Comparison of ENCODE assay signal across 8 mouse cellular contexts in genomic region chr2:48947761-48948160, GRCm38 (mm10). TPM values are rescaled to one million over a fixed set of nuclear protein-coding genes. Genes with fewer than 3 reads are reported as not detected.
DNase-seq lines count a peak whose midpoint lies in the region; ATAC-seq and TF ChIP-seq lines count a peak whose summit lies in the region.

No protein-coding gene starts in this region.

- H3K4me3 ChIP-seq in lung, embryonic 14.5 days (ENCODE audit: low read depth, low read length), result peak overlapping the region; percentile 94
- peak overlapping the region; percentile 92 for H3K4me3 ChIP-seq in embryonic facial prominence, embryonic 14.5 days (ENCODE audit: low read depth, low read length)
- peak overlapping the region; percentile 81; the same call in 1 of the 2 replicates for H3K4me3 ChIP-seq in limb, embryonic 11.5 days (ENCODE audit: low read depth, low read length)

- no peak overlapping the region for H3K27ac ChIP-seq in lung, embryonic 14.5 days (ENCODE audit: low read depth)
- no peak overlapping the region for H3K27ac ChIP-seq in embryonic facial prominence, embryonic 14.5 days (replicated peaks; ENCODE audit: low read depth, low read length)
- no peak overlapping the region for H3K27ac ChIP-seq in limb, embryonic 11.5 days (replicated peaks; ENCODE audit: low read depth, low read length)

- no peak for TF ChIP-seq CTCF in lung, embryonic 14.5 days (IDR thresholded peaks at IDR 0.05; ENCODE audit: low read depth)

- no peak for ATAC-seq in lung, embryonic 14.5 days (ENCODE audit: insufficient read depth)
- ATAC-seq in embryonic facial prominence, embryonic 14.5 days (ENCODE audit: low read depth), result no peak
- no peak for ATAC-seq in limb, embryonic 11.5 days (ENCODE audit: insufficient number of reproducible peaks, low FRiP score, low TSS enrichment, low read depth)
- no peak for ATAC-seq in erythroid progenitor cell, adult 5-6 weeks (replicated peaks; ENCODE audit: low FRiP score, poor library complexity, severe bottlenecking)
- ATAC-seq in inflammation-experienced regulatory T-cells, adult 6 months, result no peak

- H3K27me3 ChIP-seq in lung, embryonic 14.5 days (ENCODE audit: insufficient read depth, low read length), result no peaks in the 10 kb centered on the region
- H3K27me3 ChIP-seq in embryonic facial prominence, embryonic 14.5 days (replicated peaks; ENCODE audit: control insufficient read depth, insufficient read depth, low read length), result no peaks in the 10 kb centered on the region
- H3K27me3 ChIP-seq in limb, embryonic 11.5 days (ENCODE audit: control insufficient read depth, insufficient read depth, low read length), result no peaks in the 10 kb centered on the region

- no peak for DNase-seq in lung, embryonic 14.5 days
- DNase-seq in lung, postnatal 4 days, result no peak
- DNase-seq in embryonic facial prominence, embryonic 14.5 days (ENCODE audit: low spot score), result no peak
- DNase-seq in limb, embryonic 11.5 days (ENCODE audit: low spot score), result no peak
- DNase-seq in retina, postnatal 1 day, result peak; percentile 1
- DNase-seq in right cerebral cortex, postnatal 10 days (ENCODE audit: low spot score in 2 of 2), result no peak

- no peaks in the 10 kb centered on the region for H3K36me3 ChIP-seq in lung, embryonic 14.5 days (ENCODE audit: insufficient read depth)
- H3K36me3 ChIP-seq in embryonic facial prominence, embryonic 14.5 days (ENCODE audit: control insufficient read depth, insufficient read depth, low read length), result no peaks in the 10 kb centered on the region
- no peaks in the 10 kb centered on the region for H3K36me3 ChIP-seq in limb, embryonic 11.5 days (ENCODE audit: control insufficient read depth, insufficient read depth, low read length)

- peaks cover 4% of the 10 kb centered on the region; the same call in 1 of the 2 replicates for H3K4me1 ChIP-seq in lung, embryonic 14.5 days (ENCODE audit: insufficient read depth)
- H3K4me1 ChIP-seq in embryonic facial prominence, embryonic 14.5 days (ENCODE audit: control insufficient read depth, insufficient read depth, low read length), result peaks cover 12% of the 10 kb centered on the region
- H3K4me1 ChIP-seq in limb, embryonic 11.5 days (ENCODE audit: control insufficient read depth, insufficient read depth, low read length), result no peaks in the 10 kb centered on the region

- H3K9me3 ChIP-seq in lung, embryonic 14.5 days (ENCODE audit: low read depth, low read length), result no peaks in the 10 kb centered on the region
- no peaks in the 10 kb centered on the region for H3K9me3 ChIP-seq in embryonic facial prominence, embryonic 14.5 days (ENCODE audit: control insufficient read depth, low read length)
- H3K9me3 ChIP-seq in limb, embryonic 11.5 days (ENCODE audit: control insufficient read depth, low read length), result no peaks in the 10 kb centered on the region

- H3K4me2 ChIP-seq in lung, embryonic 14.5 days, result peak overlapping the region; percentile 74
- peak overlapping the region; percentile 74 for H3K4me2 ChIP-seq in embryonic facial prominence, embryonic 14.5 days (ENCODE audit: low read depth, low read length)
- peak overlapping the region; percentile 54 for H3K4me2 ChIP-seq in limb, embryonic 11.5 days (ENCODE audit: low read depth, severe bottlenecking)

- H3K9ac ChIP-seq in lung, embryonic 14.5 days, result peak overlapping the region; percentile 93
- peak overlapping the region; percentile 92 for H3K9ac ChIP-seq in embryonic facial prominence, embryonic 14.5 days (ENCODE audit: low read depth, low read length)
- H3K9ac ChIP-seq in limb, embryonic 11.5 days (ENCODE audit: low read length), result no peak overlapping the region

- WGBS in lung, embryonic 14.5 days, result 65% methylated on average over 3 of the region's 3 CpGs
- WGBS in embryonic facial prominence, embryonic 14.5 days, result 57% methylated on average over 3 of the region's 3 CpGs
- WGBS in limb, embryonic 11.5 days, result 54% methylated on average over 3 of the region's 3 CpGs

RNA-seq across cellular contexts. Expression of gene Mbd5, which starts 1.5 kb away (rescaled TPM):
- polyA plus RNA-seq in lung, embryonic 14.5 days (2014; fragmentation: Nextera tagmentation; extraction: Ambion mirVana), result 29.0 and 29.8 TPM in 2 replicates
- 21.0 and 23.5 TPM in 2 replicates for polyA plus RNA-seq in embryonic facial prominence, embryonic 14.5 days (2014; fragmentation: Nextera tagmentation; extraction: Ambion mirVana)
- polyA plus RNA-seq in limb, embryonic 11.5 days (2014; fragmentation: Nextera tagmentation; extraction: Ambion mirVana), result 32.9 and 37.9 TPM in 2 replicates
- 39.6 and 46.9 TPM in 2 replicates for total RNA-seq in erythroid progenitor cell, adult 5-6 weeks (2015; ENCODE audit: low replicate concordance)
- 15.4 and 27.1 TPM in 2 replicates for total RNA-seq in erythroid progenitor cell, adult 5-6 weeks (2017; ENCODE audit: low replicate concordance)
- 10 to 100 TPM; 20.2 to 32.2 (median 22.8) TPM for polyA plus RNA-seq in inflammation-experienced regulatory T-cells, adult 6 months (2017; shearing (Covaris generic))

RNA-seq across cellular contexts. Expression of gene Orc4, which starts 2.3 kb away (rescaled TPM):
- 109 and 110 TPM in 2 replicates for polyA plus RNA-seq in lung, embryonic 14.5 days (2014; fragmentation: Nextera tagmentation; extraction: Ambion mirVana)
- polyA plus RNA-seq in embryonic facial prominence, embryonic 14.5 days (2014; fragmentation: Nextera tagmentation; extraction: Ambion mirVana), result 99.3 and 99.9 TPM in 2 replicates
- 141 and 146 TPM in 2 replicates for polyA plus RNA-seq in limb, embryonic 11.5 days (2014; fragmentation: Nextera tagmentation; extraction: Ambion mirVana)
- total RNA-seq in erythroid progenitor cell, adult 5-6 weeks (2015; ENCODE audit: low replicate concordance), result 82.5 and 101 TPM in 2 replicates
- total RNA-seq in erythroid progenitor cell, adult 5-6 weeks (2017; ENCODE audit: low replicate concordance), result 69.1 and 95.3 TPM in 2 replicates
- polyA plus RNA-seq in inflammation-experienced regulatory T-cells, adult 6 months (2017; shearing (Covaris generic)), result 100 to 1,000 TPM in 2 of 3 experiments, 10 to 100 TPM in 1; 95.1 to 114 (median 114) TPM
